Mouse (Mus musculus): ENCODE results near the gene Ptpa. TPM values are rescaled to one million over a fixed set of nuclear protein-coding genes. Genes with fewer than 3 reads are reported as not detected.

Gene Ptpa
- polyA plus RNA-seq (2016; fragmentation: Nextera tagmentation; extraction: Ambion mirVana) = 129 and 135 TPM in 2 replicates

GRCm38 (mm10) chr2:30415936-30416648 is at the start of gene Ptpa:
Ptpa (plus strand) TSS chr2:30416039.
- no peaks in the 10 kb centered on the region for H3K27me3 ChIP-seq (replicated peaks)
- ATAC-seq (ENCODE audit: low FRiP score, low read depth) = peak; percentile 92
- under 1% methylated on average over 67 of the region's 67 CpGs for WGBS
- no peaks in the 10 kb centered on the region; the same call in 1 of the 2 replicates for H3K36me3 ChIP-seq
- H3K27ac ChIP-seq = peak within 1 kb of the TSS; percentile 94
- peak within 1 kb of the TSS; percentile 81 for H3K4me3 ChIP-seq
- H3K9ac ChIP-seq = peak within 1 kb of the TSS; percentile 92
- H3K4me2 ChIP-seq (replicated peaks) = peak within 1 kb of the TSS; percentile 75
- no peaks in the 10 kb centered on the region for H3K9me3 ChIP-seq
- H3K4me1 ChIP-seq = peaks cover 42% of the 10 kb centered on the region

- Histone ChIP-seq H3K9me3 (no peaks in the 10 kb centered on the region), H3K27me3 (replicated peaks) (no peaks in the 10 kb centered on the region), H3K27ac (no peak overlapping the region), H3K36me3 (peaks cover 46% of the 10 kb centered on the region), H3K4me3 (no peak overlapping the region), H3K4me2 (replicated peaks) (no peak overlapping the region), H3K9ac (no peak overlapping the region), H3K4me1 (peaks cover 13% of the 10 kb centered on the region)
- no peak for ATAC-seq (ENCODE audit: low FRiP score, low read depth)
- 87% methylated on average over 5 of the region's 5 CpGs for WGBS
Observed at GRCm38 (mm10) chr2:30366203-30366602, 49.6 kb upstream of the Ptpa start.

- Histone ChIP-seq H3K27ac (no peak overlapping the region), H3K9me3 (no peaks in the 10 kb centered on the region), H3K4me2 (replicated peaks) (no peak overlapping the region), H3K4me1 (no peaks in the 10 kb centered on the region), H3K36me3 (peaks cover 88% of the 10 kb centered on the region), H3K4me3 (no peak overlapping the region), H3K27me3 (replicated peaks) (no peaks in the 10 kb centered on the region), H3K9ac (no peak overlapping the region)
- no peak for ATAC-seq (ENCODE audit: low FRiP score, low read depth)
- WGBS = 96% methylated on average over 8 of the region's 8 CpGs
Observed at GRCm38 (mm10) chr2:30371544-30371943, 44.3 kb upstream of the Ptpa start.

- H3K27me3 ChIP-seq (replicated peaks) = no peaks in the 10 kb centered on the region
- H3K4me2 ChIP-seq (replicated peaks) = no peak overlapping the region
- no peak overlapping the region for H3K4me3 ChIP-seq
- H3K36me3 ChIP-seq = peaks cover 91% of the 10 kb centered on the region
- no peak overlapping the region for H3K27ac ChIP-seq
- WGBS = 98% methylated on average over 5 of the region's 5 CpGs
- ATAC-seq (ENCODE audit: low FRiP score, low read depth) = no peak
- no peaks in the 10 kb centered on the region for H3K4me1 ChIP-seq
- no peak overlapping the region for H3K9ac ChIP-seq
- no peaks in the 10 kb centered on the region for H3K9me3 ChIP-seq
Observed at GRCm38 (mm10) chr2:30372726-30373125, 43.1 kb upstream of the Ptpa start.

- Histone ChIP-seq H3K4me3 (no peak overlapping the region), H3K4me2 (replicated peaks) (no peak overlapping the region), H3K4me1 (no peaks in the 10 kb centered on the region), H3K9ac (no peak overlapping the region), H3K27me3 (replicated peaks) (no peaks in the 10 kb centered on the region), H3K9me3 (no peaks in the 10 kb centered on the region), H3K36me3 (peaks cover 90% of the 10 kb centered on the region), H3K27ac (no peak overlapping the region)
- WGBS = 93% methylated on average over 10 of the region's 10 CpGs
- no peak for ATAC-seq (ENCODE audit: low FRiP score, low read depth)
Observed at GRCm38 (mm10) chr2:30375893-30376292, 39.9 kb upstream of the Ptpa start.

GRCm38 (mm10) chr2:30377721-30378120 is 38.1 kb upstream of the Ptpa start:
- WGBS = 91% methylated on average over 5 of the region's 5 CpGs
- H3K36me3 ChIP-seq = peaks cover 90% of the 10 kb centered on the region
- H3K9me3 ChIP-seq = no peaks in the 10 kb centered on the region
- no peak overlapping the region for H3K4me3 ChIP-seq
- no peak overlapping the region for H3K4me2 ChIP-seq (replicated peaks)
- ATAC-seq (ENCODE audit: low FRiP score, low read depth) = no peak
- no peak overlapping the region for H3K9ac ChIP-seq
- no peaks in the 10 kb centered on the region for H3K4me1 ChIP-seq
- H3K27me3 ChIP-seq (replicated peaks) = no peaks in the 10 kb centered on the region
- H3K27ac ChIP-seq = no peak overlapping the region

GRCm38 (mm10) chr2:30379307-30379706 is 36.5 kb upstream of the Ptpa start:
- no peak for ATAC-seq (ENCODE audit: low FRiP score, low read depth)
- H3K27me3 ChIP-seq (replicated peaks) = no peaks in the 10 kb centered on the region
- H3K4me1 ChIP-seq = no peaks in the 10 kb centered on the region
- 91% methylated on average over 7 of the region's 7 CpGs for WGBS
- H3K9ac ChIP-seq = no peak overlapping the region
- H3K36me3 ChIP-seq = peaks cover 92% of the 10 kb centered on the region
- no peak overlapping the region for H3K4me2 ChIP-seq (replicated peaks)
- no peak overlapping the region for H3K27ac ChIP-seq
- H3K4me3 ChIP-seq = no peak overlapping the region
- H3K9me3 ChIP-seq = no peaks in the 10 kb centered on the region

- Histone ChIP-seq H3K9ac (no peak overlapping the region), H3K36me3 (peaks cover 96% of the 10 kb centered on the region), H3K4me3 (no peak overlapping the region), H3K27me3 (replicated peaks) (no peaks in the 10 kb centered on the region), H3K4me2 (replicated peaks) (no peak overlapping the region), H3K27ac (no peak overlapping the region), H3K9me3 (no peaks in the 10 kb centered on the region), H3K4me1 (no peaks in the 10 kb centered on the region)
- WGBS = 90% methylated on average over 10 of the region's 10 CpGs
- ATAC-seq (ENCODE audit: low FRiP score, low read depth) = no peak
Observed at GRCm38 (mm10) chr2:30380564-30381376, 35.1 kb upstream of the Ptpa start.

- H3K4me2 ChIP-seq (replicated peaks) = no peak overlapping the region
- 93% methylated on average over 4 of the region's 4 CpGs for WGBS
Observed at GRCm38 (mm10) chr2:30381377-30381725, 34.5 kb upstream of the Ptpa start.

GRCm38 (mm10) chr2:30384814-30385213 is 31.0 kb upstream of the Ptpa start:
- H3K9ac ChIP-seq = no peak overlapping the region
- H3K27ac ChIP-seq = no peak overlapping the region
- peaks cover 56% of the 10 kb centered on the region for H3K36me3 ChIP-seq
- H3K4me1 ChIP-seq = no peaks in the 10 kb centered on the region
- H3K27me3 ChIP-seq (replicated peaks) = no peaks in the 10 kb centered on the region
- H3K9me3 ChIP-seq = no peaks in the 10 kb centered on the region
- ATAC-seq (ENCODE audit: low FRiP score, low read depth) = no peak
- H3K4me3 ChIP-seq = no peak overlapping the region
- 89% methylated on average over 5 of the region's 5 CpGs for WGBS
- no peak overlapping the region for H3K4me2 ChIP-seq (replicated peaks)

More at GRCm38 (mm10) chr2:30381377-30381725, 34.5 kb upstream of the Ptpa start:
- no peak overlapping the region for H3K4me3 ChIP-seq
- H3K27me3 ChIP-seq (replicated peaks) = no peaks in the 10 kb centered on the region
- H3K4me1 ChIP-seq = no peaks in the 10 kb centered on the region
- H3K9ac ChIP-seq = no peak overlapping the region
- peaks cover 91% of the 10 kb centered on the region for H3K36me3 ChIP-seq
- H3K9me3 ChIP-seq = no peaks in the 10 kb centered on the region
- H3K27ac ChIP-seq = no peak overlapping the region
- ATAC-seq (ENCODE audit: low FRiP score, low read depth) = no peak

GRCm38 (mm10) chr2:30385591-30385990 is 30.2 kb upstream of the Ptpa start:
- Histone ChIP-seq H3K4me3 (no peak overlapping the region), H3K4me2 (replicated peaks) (no peak overlapping the region), H3K9ac (no peak overlapping the region), H3K36me3 (peaks cover 49% of the 10 kb centered on the region), H3K9me3 (no peaks in the 10 kb centered on the region), H3K27ac (no peak overlapping the region), H3K4me1 (no peaks in the 10 kb centered on the region), H3K27me3 (replicated peaks) (no peaks in the 10 kb centered on the region)
- WGBS = 87% methylated on average over 4 of the region's 4 CpGs
- ATAC-seq (ENCODE audit: low FRiP score, low read depth) = no peak

- Histone ChIP-seq H3K4me1 (no peaks in the 10 kb centered on the region), H3K27me3 (replicated peaks) (no peaks in the 10 kb centered on the region), H3K36me3 (peaks cover 37% of the 10 kb centered on the region), H3K9me3 (no peaks in the 10 kb centered on the region), H3K9ac (no peak overlapping the region), H3K27ac (no peak overlapping the region), H3K4me3 (no peak overlapping the region), H3K4me2 (replicated peaks) (no peak overlapping the region)
- WGBS = 91% methylated on average over 9 of the region's 9 CpGs
- ATAC-seq (ENCODE audit: low FRiP score, low read depth) = no peak
Observed at GRCm38 (mm10) chr2:30386913-30387312, 28.9 kb upstream of the Ptpa start.

Data from neural tube, embryonic 12.5 days (tissue).